Mouse (Mus musculus) midbrain, embryonic 12.5 days (tissue): ENCODE results near the gene Gm42417. TPM values are rescaled to one million over a fixed set of nuclear protein-coding genes. Genes with fewer than 3 reads are reported as not detected.

Experiments used
- ATAC-seq: fragments of 200-750 bp; cut with Nextera tagmentation; 2 replicates; pipeline ENCODE4 v1.8.0; 2017; ENCODE audit warnings: low read depth, moderate TSS enrichment, moderate library complexity; ENCODE audit not compliant: low FRiP score
- H3K27ac ChIP-seq: fragments of 300-500 bp; sonication (generic); replicated peaks from 2 replicates; pipeline ENCODE4 v1.5.1; 2016; ENCODE audit warnings: mild to moderate bottlenecking
- H3K27me3 ChIP-seq: fragments of 300-500 bp; sonication (generic); 2 replicates; pipeline ENCODE4 v1.6.1; 2016; ENCODE audit warnings: mild to moderate bottlenecking
- H3K36me3 ChIP-seq: fragments of 300-500 bp; sonication (generic); 2 replicates; pipeline ENCODE4 v1.6.1; 2016
- H3K4me1 ChIP-seq: fragments of 300-500 bp; sonication (generic); 2 replicates; pipeline ENCODE4 v1.6.1; 2016
- H3K4me2 ChIP-seq: fragments of 300-500 bp; sonication (generic); replicated peaks from 2 replicates; pipeline ENCODE4 v1.6.1; 2016; ENCODE audit warnings: mild to moderate bottlenecking, moderate library complexity
- H3K4me3 ChIP-seq: fragments of 300-500 bp; sonication (generic); 2 replicates; pipeline ENCODE4 v1.5.1; 2016; ENCODE audit warnings: mild to moderate bottlenecking
- H3K9ac ChIP-seq: fragments of 300-500 bp; sonication (generic); replicated peaks from 2 replicates; pipeline ENCODE4 v1.6.1; 2016; ENCODE audit warnings: mild to moderate bottlenecking, moderate library complexity
- H3K9me3 ChIP-seq: fragments of 300-500 bp; sonication (generic); 2 replicates; pipeline ENCODE4 v1.6.1; 2016; ENCODE audit warnings: mild to moderate bottlenecking
- WGBS: fragments of 180-500 bp; shearing (Covaris S2); methylation state at CpG from one replicate; pipeline ENCODE4 v1.1.7; 2016; 5-methylcytosine and 5-hydroxymethylcytosine counted together
- polyA plus RNA-seq: library from polyadenylated mRNA; unstranded; fragments of >200 nt; fragmentation: Nextera tagmentation; extraction: Ambion mirVana; gene quantifications from 2 replicates; pipeline ENCODE4 v1.2.1, GENCODE M21; 2016

Gene Gm42417
- polyA plus RNA-seq, 1 experiment from 2014 or later = not detected

DNA sequence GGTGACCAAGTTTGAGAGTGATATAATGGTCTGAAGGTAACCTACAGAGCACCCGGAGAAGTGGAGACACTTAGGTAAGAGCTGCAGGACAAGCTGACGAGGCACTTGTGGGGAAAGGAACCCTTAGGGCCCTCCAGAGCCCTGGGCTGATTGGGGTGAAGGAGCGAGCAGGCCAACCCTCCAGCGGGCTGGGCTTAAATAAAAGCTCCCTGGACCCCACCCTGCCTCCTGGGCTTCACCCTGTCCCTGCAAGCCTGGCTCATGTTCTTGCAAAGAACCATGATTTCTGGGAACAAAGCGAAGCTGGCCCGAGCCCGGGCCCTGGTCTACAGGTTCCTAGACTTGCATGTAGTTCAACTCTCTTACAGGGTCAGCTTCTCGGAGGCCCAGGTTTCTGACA lies 34.3 kb upstream of the Gm42417 start:
- peaks cover 12% of the 10 kb centered on the region for H3K4me1 ChIP-seq
- H3K9me3 ChIP-seq = no peaks in the 10 kb centered on the region
- H3K9ac ChIP-seq = no peak overlapping the region
- no peaks in the 10 kb centered on the region for H3K36me3 ChIP-seq
- no peak for ATAC-seq
- H3K4me2 ChIP-seq = no peak overlapping the region
- H3K4me3 ChIP-seq = no peak overlapping the region
- H3K27ac ChIP-seq = no peak overlapping the region
- H3K27me3 ChIP-seq = peaks cover 6% of the 10 kb centered on the region; the same call in 1 of the 2 replicates
- 82% methylated on average over 8 of the region's 8 CpGs for WGBS

DNA sequence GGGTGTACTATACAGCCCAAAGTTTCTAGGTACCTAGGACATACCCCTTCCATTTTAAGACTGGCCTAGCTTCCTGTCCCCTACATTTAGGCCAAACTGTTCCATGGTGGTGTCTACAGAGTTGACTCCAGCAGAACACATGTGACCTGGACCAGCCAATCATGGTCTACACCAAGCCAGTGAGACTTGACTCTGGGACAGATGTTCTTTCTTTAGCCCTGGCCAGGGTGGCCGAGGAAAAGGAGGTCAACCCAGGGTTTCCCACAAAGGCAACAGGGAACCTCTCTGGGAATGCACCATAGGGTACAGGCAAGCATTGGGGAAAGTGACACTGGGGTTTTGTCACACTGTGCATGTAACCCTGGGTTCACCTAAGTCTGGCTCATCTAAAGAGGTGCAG lies 33.5 kb upstream of the Gm42417 start:
- no peaks in the 10 kb centered on the region for H3K36me3 ChIP-seq
- no peak overlapping the region for H3K4me2 ChIP-seq
- H3K4me1 ChIP-seq = peaks cover 12% of the 10 kb centered on the region
- H3K27me3 ChIP-seq = peaks cover 6% of the 10 kb centered on the region
- H3K9ac ChIP-seq = no peak overlapping the region
- WGBS = 67% methylated on average over 1 of the region's 1 CpGs
- ATAC-seq = no peak
- H3K27ac ChIP-seq = no peak overlapping the region
- H3K9me3 ChIP-seq = no peaks in the 10 kb centered on the region
- no peak overlapping the region for H3K4me3 ChIP-seq

DNA sequence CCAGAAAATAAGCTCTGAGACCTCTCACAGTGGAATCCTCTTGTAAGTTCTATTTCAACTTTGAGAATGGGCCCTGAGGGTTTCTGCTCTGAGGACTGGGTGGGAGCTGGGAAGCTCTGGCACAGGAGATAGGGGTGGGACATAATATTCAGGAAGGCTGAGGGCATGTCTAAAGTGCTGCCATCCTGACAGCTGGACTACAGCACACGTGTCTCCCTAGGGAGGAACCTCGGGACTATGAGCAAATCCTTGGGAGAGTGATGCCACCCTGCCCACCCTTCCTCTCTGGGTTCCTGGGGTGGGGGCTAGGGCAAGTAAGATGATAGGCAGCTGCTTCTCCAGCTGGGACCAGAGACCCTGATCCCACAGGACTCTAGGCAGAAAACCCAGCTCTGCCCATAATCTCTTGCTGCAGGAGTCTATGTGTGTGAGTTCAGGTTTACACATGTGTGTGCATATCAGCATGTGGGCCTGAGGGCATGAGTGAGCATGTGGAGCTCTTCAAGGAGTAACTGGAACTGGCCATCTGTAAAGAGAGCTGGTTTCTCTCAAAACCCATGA lies 33.0 kb upstream of the Gm42417 start:
- no peak overlapping the region for H3K4me3 ChIP-seq
- H3K9me3 ChIP-seq = no peaks in the 10 kb centered on the region
- H3K36me3 ChIP-seq = no peaks in the 10 kb centered on the region
- no peak for ATAC-seq
- WGBS = 82% methylated on average over 2 of the region's 2 CpGs
- peaks cover 12% of the 10 kb centered on the region for H3K4me1 ChIP-seq
- H3K27ac ChIP-seq = no peak overlapping the region
- H3K4me2 ChIP-seq = no peak overlapping the region
- peaks cover 6% of the 10 kb centered on the region for H3K27me3 ChIP-seq
- no peak overlapping the region for H3K9ac ChIP-seq

DNA sequence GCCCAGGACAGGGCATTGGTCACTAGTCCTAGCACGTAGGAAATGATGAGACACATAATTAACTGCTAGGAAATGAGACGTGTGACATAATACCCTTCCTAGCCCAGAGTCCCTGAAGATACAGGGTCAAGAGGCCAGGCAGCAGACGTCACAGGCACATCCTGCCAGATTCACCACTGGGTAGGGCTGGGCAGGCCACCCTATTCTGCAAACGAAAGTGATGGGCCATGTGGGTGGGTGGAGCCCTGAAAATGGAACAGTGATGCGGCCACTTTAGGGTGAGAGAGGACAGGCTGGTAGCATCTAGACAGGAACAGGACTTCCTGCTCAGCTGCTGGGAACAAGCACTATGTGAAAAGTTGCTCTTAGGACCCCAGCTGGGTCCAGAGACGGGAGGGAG lies 32.4 kb upstream of the Gm42417 start:
- 62% methylated on average over 6 of the region's 6 CpGs for WGBS
- Histone ChIP-seq H3K9me3 (no peaks in the 10 kb centered on the region), H3K27me3 (peaks cover 6% of the 10 kb centered on the region), H3K4me2 (no peak overlapping the region), H3K9ac (no peak overlapping the region), H3K4me1 (peaks cover 14% of the 10 kb centered on the region), H3K27ac (no peak overlapping the region), H3K36me3 (no peaks in the 10 kb centered on the region), H3K4me3 (no peak overlapping the region)
- no peak for ATAC-seq

DNA sequence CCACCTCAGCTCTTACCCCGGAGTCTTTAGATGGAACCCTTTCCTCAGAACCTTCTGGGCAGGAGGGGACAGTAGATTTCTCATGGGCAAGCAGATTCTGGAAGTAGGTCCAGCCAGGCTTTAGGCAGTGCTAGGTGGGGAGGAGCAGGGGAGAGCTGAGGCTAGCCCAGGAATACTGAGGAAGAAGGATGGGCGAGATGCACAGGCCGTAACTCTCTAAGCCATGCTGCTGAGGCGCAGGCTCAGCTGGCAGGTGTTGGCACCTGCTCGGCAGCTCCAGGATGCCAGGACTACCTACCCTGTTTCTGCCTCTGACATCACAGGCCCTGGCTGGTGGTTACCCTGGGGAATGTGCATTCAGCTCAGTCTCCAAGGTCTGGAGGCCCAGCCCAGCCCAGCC lies 31.1 kb upstream of the Gm42417 start:
- Histone ChIP-seq H3K36me3 (no peaks in the 10 kb centered on the region), H3K9ac (no peak overlapping the region), H3K4me3 (no peak overlapping the region), H3K4me2 (no peak overlapping the region), H3K27me3 (peaks cover 6% of the 10 kb centered on the region), H3K9me3 (no peaks in the 10 kb centered on the region), H3K4me1 (peaks cover 14% of the 10 kb centered on the region), H3K27ac (no peak overlapping the region)
- no peak for ATAC-seq
- WGBS = 88% methylated on average over 5 of the region's 5 CpGs

GRCm38 (mm10) chr1:36569694-36570276 lies 30.6 kb upstream of the Gm42417 start:
- Histone ChIP-seq H3K4me1 (peaks cover 13% of the 10 kb centered on the region), H3K36me3 (no peaks in the 10 kb centered on the region), H3K27ac (no peak overlapping the region), H3K27me3 (peaks cover 6% of the 10 kb centered on the region), H3K9ac (no peak overlapping the region), H3K4me3 (no peak overlapping the region), H3K9me3 (no peaks in the 10 kb centered on the region), H3K4me2 (no peak overlapping the region)
- 60% methylated on average over 7 of the region's 7 CpGs for WGBS
- no peak for ATAC-seq

DNA sequence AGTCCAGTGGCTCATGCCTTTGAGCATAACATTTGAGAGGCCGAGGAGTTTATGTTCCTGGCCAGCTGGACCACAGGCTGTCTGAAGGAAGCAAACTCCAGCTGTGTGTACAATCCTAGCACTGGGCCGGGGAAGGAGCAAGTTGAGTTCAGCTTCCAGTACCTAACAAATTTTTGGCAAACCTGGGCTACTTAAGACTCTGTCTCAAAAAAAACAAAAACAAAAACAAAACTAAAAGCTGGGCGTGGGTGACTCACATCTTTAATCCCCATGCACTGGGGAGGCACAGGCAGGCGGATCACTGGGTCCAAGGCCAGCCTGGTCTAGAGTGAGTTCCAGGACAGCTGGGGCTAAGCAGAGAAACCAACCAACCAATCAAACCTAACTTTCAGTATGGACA lies 29.5 kb upstream of the Gm42417 start:
- 74% methylated on average over 4 of the region's 4 CpGs for WGBS
- Histone ChIP-seq H3K4me1 (peaks cover 6% of the 10 kb centered on the region; the same call in 1 of the 2 replicates), H3K4me3 (no peak overlapping the region), H3K4me2 (no peak overlapping the region), H3K9ac (no peak overlapping the region), H3K27me3 (peaks cover 6% of the 10 kb centered on the region), H3K27ac (no peak overlapping the region), H3K36me3 (no peaks in the 10 kb centered on the region), H3K9me3 (no peaks in the 10 kb centered on the region)
- ATAC-seq = no peak

- Histone ChIP-seq H3K9me3 (no peaks in the 10 kb centered on the region), H3K4me1 (peaks cover 6% of the 10 kb centered on the region; the same call in 1 of the 2 replicates), H3K27ac (no peak overlapping the region), H3K4me2 (no peak overlapping the region), H3K27me3 (peaks cover 6% of the 10 kb centered on the region), H3K9ac (no peak overlapping the region), H3K36me3 (no peaks in the 10 kb centered on the region), H3K4me3 (no peak overlapping the region)
- ATAC-seq = no peak
- 41% methylated on average over 20 of the region's 21 CpGs for WGBS
Measured at GRCm38 (mm10) chr1:36567818-36568603, 28.8 kb upstream of the Gm42417 start.

DNA sequence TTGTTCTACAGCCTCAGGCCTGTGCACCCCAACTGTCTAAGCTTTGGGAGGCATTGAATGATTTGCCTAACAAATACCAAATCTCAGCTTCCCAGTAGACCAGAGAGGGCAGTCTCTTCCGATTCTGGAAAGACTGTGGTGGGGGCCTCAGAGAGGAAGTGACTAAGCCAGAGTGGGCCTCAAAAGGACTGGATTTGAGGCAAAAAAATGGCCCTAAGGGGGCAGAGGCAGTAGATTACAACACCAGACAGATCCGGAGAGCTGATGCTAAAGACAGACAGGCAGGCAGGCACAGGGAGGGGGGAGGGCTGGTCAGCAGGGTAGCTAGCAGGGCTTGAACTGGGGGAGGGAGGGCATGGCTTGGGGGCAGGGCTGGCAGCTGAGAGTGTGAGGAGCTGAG lies 27.2 kb upstream of the Gm42417 start:
- no peak overlapping the region for H3K4me3 ChIP-seq
- no peaks in the 10 kb centered on the region for H3K36me3 ChIP-seq
- H3K4me1 ChIP-seq = peaks cover 6% of the 10 kb centered on the region; the same call in 1 of the 2 replicates
- peak overlapping the region; percentile 39 for H3K27ac ChIP-seq
- H3K27me3 ChIP-seq = peaks cover 6% of the 10 kb centered on the region
- H3K9me3 ChIP-seq = no peaks in the 10 kb centered on the region
- no peak for ATAC-seq
- 5% methylated on average over 2 of the region's 2 CpGs for WGBS
- no peak overlapping the region for H3K4me2 ChIP-seq
- H3K9ac ChIP-seq = no peak overlapping the region; the same call in 1 of the 2 replicates

DNA sequence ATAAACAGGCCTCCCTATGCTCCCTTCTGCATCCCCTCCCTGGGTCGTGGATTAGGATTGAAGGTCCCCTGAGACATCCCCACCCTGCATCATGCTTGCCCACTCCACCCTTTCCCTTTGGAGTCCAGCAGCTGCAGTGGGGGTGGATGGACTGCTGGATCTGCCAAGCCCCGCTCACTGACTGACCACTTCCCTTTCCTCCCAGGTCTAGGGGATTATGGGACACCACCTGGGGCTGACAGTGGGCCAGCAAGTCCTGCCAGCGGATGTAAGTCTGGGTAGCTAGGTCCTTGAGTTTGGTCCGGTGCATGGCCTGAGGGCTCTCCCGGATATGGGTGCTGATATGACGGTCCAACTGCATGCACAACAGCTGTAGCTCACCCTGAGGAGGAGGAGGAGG lies 24.9 kb upstream of the Gm42417 start:
- Histone ChIP-seq H3K9me3 (no peaks in the 10 kb centered on the region), H3K4me2 (no peak overlapping the region), H3K36me3 (no peaks in the 10 kb centered on the region), H3K27ac (no peak overlapping the region), H3K9ac (no peak overlapping the region), H3K27me3 (peaks cover 9% of the 10 kb centered on the region), H3K4me3 (no peak overlapping the region), H3K4me1 (peaks cover 13% of the 10 kb centered on the region)
- 71% methylated on average over 6 of the region's 6 CpGs for WGBS
- no peak for ATAC-seq

GRCm38 (mm10) chr1:36563632-36564031 lies 24.4 kb upstream of the Gm42417 start:
- Histone ChIP-seq H3K27ac (no peak overlapping the region), H3K4me3 (no peak overlapping the region), H3K9ac (no peak overlapping the region), H3K4me1 (peaks cover 18% of the 10 kb centered on the region), H3K9me3 (no peaks in the 10 kb centered on the region), H3K27me3 (peaks cover 8% of the 10 kb centered on the region), H3K4me2 (no peak overlapping the region), H3K36me3 (no peaks in the 10 kb centered on the region)
- 67% methylated on average over 4 of the region's 4 CpGs for WGBS
- ATAC-seq = no peak

GRCm38 (mm10) chr1:36563197-36563596 lies 24.0 kb upstream of the Gm42417 start:
- Histone ChIP-seq H3K4me1 (peaks cover 21% of the 10 kb centered on the region), H3K36me3 (no peaks in the 10 kb centered on the region), H3K9ac (no peak overlapping the region), H3K4me3 (no peak overlapping the region), H3K9me3 (no peaks in the 10 kb centered on the region), H3K27ac (no peak overlapping the region), H3K4me2 (no peak overlapping the region), H3K27me3 (peaks cover 8% of the 10 kb centered on the region)
- 69% methylated on average over 2 of the region's 2 CpGs for WGBS
- no peak for ATAC-seq
